Mouse (Mus musculus): ENCODE results near the gene Uqcc3.

GRCm38 (mm10) chr19:8895397-8895960 is 14.8 kb upstream of the Uqcc3 start:
- TF ChIP-seq POLR2A (IDR thresholded peaks at IDR 0.05; ENCODE audit: low read depth, low read length) (no peak), CTCF (IDR thresholded peaks at IDR 0.05; ENCODE audit: extremely low read depth, insufficient read length, insufficient replicate concordance, low read depth, low read length) (no peak)

Data from small intestine, adult 2 months (tissue).